Mouse (Mus musculus) stomach, postnatal 0 days (tissue): Measurements from ENCODE around the gene Cnot6.

Experiments used
- CTCF ChIP-seq: IDR thresholded peaks from 2 replicates; pipeline ENCODE4 v1.5.1; 2016; ENCODE audit warnings: antibody characterized with exemption, low read depth, mild to moderate bottlenecking, moderate library complexity
- EP300 ChIP-seq: optimal IDR thresholded peaks from 2 replicates; pipeline ENCODE3; 2016; ENCODE audit warnings: antibody characterized with exemption

GRCm38 (mm10) chr11:49704804-49705203 is 7.7 kb downstream of the Cnot6 start:
- TF ChIP-seq CTCF (no peak), EP300 (no peak)
